Mouse (Mus musculus) megakaryocyte progenitor cell, adult 5-6 weeks (primary cell): Measurements from ENCODE around the gene Slc7a8. TPM values are rescaled to one million over a fixed set of nuclear protein-coding genes. Genes with fewer than 3 reads are reported as not detected.
"Not testable (repeated sequence)": the region's sequence is repeated elsewhere in the genome, so short reads cannot be mapped to it uniquely, and the experiment has no call there.

Experiments used
- ATAC-seq: replicated peaks from 2 replicates; pipeline ENCODE4 v1.8.0; 2016; ENCODE audit warnings: mild to moderate bottlenecking, moderate TSS enrichment, inconsistent platforms; ENCODE audit not compliant: poor library complexity
- total RNA-seq, 2 experiments: library from RNA; stranded (forward) in 1 of 2; stranded (reverse) in 1 of 2; fragments of 157-497, 149-512 nt in 1 of 2; fragments of 200-1000 nt in 1 of 2; gene quantifications; 2 replicates each; pipeline versions ENCODE4 v1.2.3 to v1.2.4; 2015 to 2017

Gene Slc7a8
- total RNA-seq, 2 experiments from 2014 or later = 1.4 to 7.7 TPM

- ATAC-seq = peak; percentile 44
These were observed 723 bp downstream of the Slc7a8 start for GRCm38 (mm10) chr14:54780836-54781609.

- ATAC-seq = no peak
These were observed 1.7 kb downstream of the Slc7a8 start for GRCm38 (mm10) chr14:54780084-54780483.

- ATAC-seq = peak; percentile 20; the same call in 1 of the 2 replicates
These were observed 3.9 kb downstream of the Slc7a8 start for GRCm38 (mm10) chr14:54777893-54778292.

DNA sequence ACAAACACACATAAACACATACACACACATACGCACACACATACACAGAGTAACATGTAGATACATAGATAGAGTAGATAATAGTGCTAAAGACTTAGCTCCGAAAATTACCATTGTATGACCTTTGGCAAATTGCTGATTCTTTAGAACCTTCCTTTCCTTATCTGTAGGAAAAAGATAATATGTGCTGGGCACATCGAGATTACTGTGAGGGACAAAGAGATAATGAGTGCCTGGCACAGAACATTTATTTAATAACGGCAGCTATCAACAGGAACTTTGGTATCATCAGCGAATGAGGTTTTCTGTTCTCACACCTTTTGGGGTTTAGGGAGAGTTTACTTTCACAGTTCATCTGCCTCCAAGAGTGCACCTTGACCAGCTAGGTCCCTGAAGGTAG, 5.0 kb downstream of the Slc7a8 start:
- no peak for ATAC-seq

- ATAC-seq = no peak
These were observed 6.2 kb downstream of the Slc7a8 start for GRCm38 (mm10) chr14:54775534-54776041.

DNA sequence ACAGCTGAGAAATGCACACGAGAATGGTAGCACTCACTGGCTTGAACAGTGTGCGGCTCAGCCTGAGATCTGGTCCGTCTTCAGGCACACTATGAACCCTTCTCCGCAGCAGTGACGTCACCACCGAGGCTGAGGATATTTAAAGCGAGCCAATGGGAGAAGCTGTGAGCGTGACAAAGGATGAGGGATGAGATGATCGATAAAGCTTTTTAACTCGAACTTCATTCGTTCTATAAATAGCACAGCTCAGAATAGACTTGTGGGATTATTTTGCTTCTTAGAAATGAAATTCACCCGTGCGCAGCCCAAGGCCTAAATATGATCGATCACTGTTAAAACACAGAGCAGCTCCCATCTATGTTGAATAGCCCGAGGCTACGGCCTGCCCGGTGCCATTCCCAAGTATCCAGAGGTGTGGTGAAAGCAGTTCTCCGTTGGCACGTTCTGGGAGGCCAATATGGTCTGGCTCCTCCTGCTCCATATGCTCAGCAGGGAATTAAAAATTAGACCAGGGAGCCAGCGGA, 9.4 kb downstream of the Slc7a8 start:
- no peak for ATAC-seq

- peak; percentile 21; the same call in 1 of the 2 replicates for ATAC-seq
These were observed 11.4 kb downstream of the Slc7a8 start for GRCm38 (mm10) chr14:54770373-54770772.

- ATAC-seq = no peak
These were observed 12.7 kb downstream of the Slc7a8 start for GRCm38 (mm10) chr14:54769068-54769425.

DNA sequence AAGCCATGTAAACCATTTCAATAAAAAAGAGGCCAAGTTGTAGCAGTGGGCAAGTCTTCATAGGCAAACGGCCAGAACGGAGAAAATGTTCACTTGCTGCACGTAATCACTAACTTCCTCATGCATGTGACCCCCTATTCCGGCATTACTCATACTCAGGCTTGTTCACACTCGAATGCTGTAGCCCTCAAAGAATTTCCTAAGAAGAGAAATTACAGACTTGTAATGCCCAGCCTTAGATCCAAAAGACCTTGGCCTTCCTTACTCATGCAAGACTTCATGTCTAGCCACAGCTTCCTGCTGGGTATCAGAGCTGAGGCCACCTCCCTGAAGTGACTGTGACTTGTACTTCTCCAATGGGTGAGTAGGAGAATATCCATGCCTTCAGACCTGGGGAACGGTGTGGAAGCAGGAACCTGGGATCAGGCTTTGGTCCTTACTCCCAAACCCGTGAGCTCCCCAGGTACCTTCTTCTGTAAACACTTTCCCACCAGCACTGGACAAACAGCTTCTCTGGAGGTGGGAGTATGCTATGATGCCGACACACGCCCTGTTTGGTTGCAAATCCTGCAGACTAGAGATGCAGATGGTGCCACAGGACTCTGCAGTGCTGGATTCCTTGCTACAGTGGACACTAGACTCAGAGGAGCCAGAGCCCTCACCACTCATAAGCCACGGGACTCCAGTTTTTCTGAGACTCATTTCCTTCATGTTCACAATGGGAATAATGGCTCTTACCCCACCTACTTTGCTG, 13.3 kb downstream of the Slc7a8 start:
- ATAC-seq = peak; percentile 88

- not testable (repeated sequence) for ATAC-seq
These were observed 14.8 kb downstream of the Slc7a8 start for GRCm38 (mm10) chr14:54766937-54767336.

GRCm38 (mm10) chr14:54756382-54756781, 25.4 kb downstream of the Slc7a8 start:
- ATAC-seq = peak; percentile 59

DNA sequence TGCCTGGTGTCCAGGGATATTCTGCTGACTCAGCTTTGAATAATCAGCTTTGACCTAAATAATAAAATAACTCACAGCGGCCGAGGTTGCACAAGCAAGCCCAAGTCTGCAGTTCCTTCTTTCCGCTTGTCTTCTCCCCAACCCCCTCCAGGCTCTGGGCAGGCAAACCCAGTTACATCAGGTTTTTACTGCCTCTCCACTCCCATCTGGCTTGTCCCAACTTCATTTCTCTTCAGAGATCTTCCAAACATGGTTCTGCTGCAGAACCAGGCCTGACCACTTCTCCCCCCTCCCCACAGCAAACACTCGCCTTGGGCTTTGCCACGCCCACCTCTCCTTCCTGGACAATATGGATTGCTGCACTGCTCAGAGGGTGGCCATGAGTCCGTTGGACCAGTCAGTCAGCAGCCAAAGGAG, 27.1 kb downstream of the Slc7a8 start:
- ATAC-seq = peak; percentile 80

- no peak for ATAC-seq
These were observed 27.7 kb downstream of the Slc7a8 start for GRCm38 (mm10) chr14:54753986-54754601.

- ATAC-seq = no peak
These were observed 28.8 kb downstream of the Slc7a8 start for GRCm38 (mm10) chr14:54752938-54753337.

GRCm38 (mm10) chr14:54751768-54752167, 30.0 kb downstream of the Slc7a8 start:
- no peak for ATAC-seq

DNA sequence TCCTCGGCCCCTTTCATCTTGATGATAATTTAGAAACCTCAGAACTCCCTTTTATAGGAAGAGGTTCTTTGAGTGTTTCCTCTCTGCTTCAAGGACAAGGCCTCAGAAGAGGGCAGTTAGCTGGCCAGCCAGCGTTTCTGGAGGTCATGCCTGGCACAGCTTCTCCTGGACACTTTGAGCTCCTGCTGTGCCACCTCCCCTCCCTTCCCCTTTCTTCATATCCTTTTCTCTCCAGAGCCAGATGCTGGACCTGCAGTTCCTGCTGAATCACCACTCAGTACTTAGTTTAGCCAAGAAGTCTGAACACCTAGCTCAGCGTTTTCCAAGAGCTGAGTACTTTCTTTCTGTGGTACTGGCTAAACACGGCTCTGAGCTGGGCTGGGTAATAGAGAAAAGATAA, 32.5 kb downstream of the Slc7a8 start:
- ATAC-seq = peak; percentile 43; the same call in 1 of the 2 replicates

DNA sequence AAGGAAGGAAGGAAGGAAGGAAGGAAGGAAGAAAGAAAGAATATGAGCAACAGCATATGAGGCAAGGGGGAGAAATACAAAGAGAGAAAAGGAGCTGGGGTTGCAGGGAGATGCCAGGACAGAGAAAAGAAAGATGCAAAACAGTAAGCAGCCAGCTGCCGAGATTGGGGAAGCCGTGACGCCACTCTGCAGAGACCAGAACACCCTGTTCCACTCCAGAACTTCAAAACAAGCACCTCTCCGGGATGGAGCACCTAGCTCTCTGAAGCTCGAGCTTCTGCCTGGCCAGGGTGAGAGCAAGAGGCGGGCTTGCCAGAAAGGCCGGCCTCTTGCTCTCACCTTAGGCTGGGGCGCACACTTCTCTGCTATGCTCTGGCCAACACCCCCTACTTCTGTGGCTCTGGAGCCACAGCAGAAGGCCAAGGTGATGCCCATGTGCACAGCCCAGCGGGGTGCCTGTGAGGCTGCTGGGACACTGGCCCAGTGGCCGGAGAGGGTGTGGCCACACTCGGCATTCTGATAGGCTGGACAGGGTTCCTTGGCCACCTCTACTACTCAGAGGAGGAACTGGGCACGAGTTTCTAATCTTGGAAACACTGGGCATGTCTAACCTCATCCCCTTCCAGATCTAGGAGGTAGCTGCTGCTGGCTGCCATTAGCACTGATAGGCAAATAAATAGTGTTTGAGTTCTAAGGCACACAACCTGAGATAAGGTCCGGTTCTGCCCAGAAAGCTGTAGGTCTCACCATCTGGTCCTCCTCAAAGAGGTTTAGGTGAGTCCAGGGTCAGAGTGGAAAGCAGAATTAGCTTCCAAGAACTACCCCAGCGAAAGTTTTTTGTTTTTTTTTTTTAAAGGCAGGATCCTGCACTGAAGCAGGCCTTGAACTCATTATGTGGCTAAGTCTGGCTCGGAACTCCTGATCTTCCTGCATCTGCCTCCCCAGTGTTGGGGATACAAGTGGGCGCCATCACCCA, 33.5 kb downstream of the Slc7a8 start:
- ATAC-seq = no peak

GRCm38 (mm10) chr14:54746038-54746437, 35.7 kb downstream of the Slc7a8 start:
- ATAC-seq = peak; percentile 73

- ATAC-seq = no peak
These were observed 37.3 kb downstream of the Slc7a8 start for GRCm38 (mm10) chr14:54744473-54744872.

DNA sequence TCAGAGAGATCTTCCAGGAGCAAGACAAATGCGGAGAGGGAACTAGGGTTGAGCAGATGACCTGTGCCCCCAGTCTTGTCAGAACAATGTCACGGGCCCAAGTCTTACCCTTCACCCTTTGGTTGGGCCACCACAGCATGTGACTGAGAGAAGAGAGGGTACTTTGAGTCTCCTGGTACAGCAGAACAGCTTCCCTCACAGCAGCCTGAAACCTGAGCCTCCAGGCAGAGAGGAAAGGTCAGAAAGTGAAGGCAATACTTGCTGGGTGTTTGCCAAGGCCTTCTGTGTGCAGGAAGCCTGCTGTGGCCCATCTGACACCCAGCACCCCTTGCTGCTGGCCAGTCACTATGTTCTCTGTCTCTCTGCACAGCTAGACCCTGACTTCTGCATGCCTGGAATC, 39.4 kb downstream of the Slc7a8 start:
- no peak for ATAC-seq
